Mouse (Mus musculus): ENCODE data around the gene Herc2. TPM values are rescaled to one million over a fixed set of nuclear protein-coding genes. Genes with fewer than 3 reads are reported as not detected.

Gene Herc2
- polyA plus RNA-seq, 3 experiments from 2014 or later = 17.6 to 34.1 (median 20.7) TPM

- ATAC-seq = no peak
Observed at GRCm38 (mm10) chr7:56202843-56203242, 152.8 kb downstream of the Herc2 start.

- no peak for ATAC-seq
Observed at GRCm38 (mm10) chr7:56203286-56203685, 153.3 kb downstream of the Herc2 start.

- no peak for ATAC-seq
Observed at GRCm38 (mm10) chr7:56204877-56205276, 154.9 kb downstream of the Herc2 start.

- ATAC-seq = no peak
Observed at GRCm38 (mm10) chr7:56220811-56221210, 170.8 kb downstream of the Herc2 start.

- no peak for ATAC-seq
Observed at GRCm38 (mm10) chr7:56235794-56236423, 185.9 kb downstream of the Herc2 start.

- no peak for ATAC-seq
Observed at GRCm38 (mm10) chr7:56236617-56237016, 186.6 kb downstream of the Herc2 start.

GRCm38 (mm10) chr7:56239543-56239942 lies 189.5 kb downstream of the Herc2 start, which contains the start of gene Oca2:
Gene Oca2 (plus strand): TSS chr7:56239760.
- no peak for ATAC-seq

- no peak for ATAC-seq
Observed at GRCm38 (mm10) chr7:56254568-56254967, 204.6 kb downstream of the Herc2 start.

GRCm38 (mm10) chr7:56257875-56258441 lies 208.0 kb downstream of the Herc2 start:
- no peak for ATAC-seq

GRCm38 (mm10) chr7:56277506-56277905 lies 227.5 kb downstream of the Herc2 start:
- ATAC-seq = no peak

Other genes starting within 250 kb of the Herc2 start
- 100 to 1,000 TPM in 1 of 3 experiments, 10 to 100 TPM in 2; 86.4 to 118 (median 99.8) TPM for gene Cyfip1, start 208.5 kb upstream of the Herc2 start, polyA plus RNA-seq (2017; shearing (Covaris generic))
- gene Nipa2, start 87.7 kb upstream of the Herc2 start, polyA plus RNA-seq (2017; shearing (Covaris generic)) = 10 to 100 TPM; 14.3 to 29.1 (median 17.8) TPM
- gene Nipa1, start 30.2 kb upstream of the Herc2 start, polyA plus RNA-seq (2017; shearing (Covaris generic)) = under 1 TPM in 2 of 3 experiments, not detected in 1; 0.22 to 0.36 TPM
- gene Oca2, start 189.6 kb downstream of the Herc2 start, polyA plus RNA-seq (2017; shearing (Covaris generic)) = not detected

Measured in inflammation-experienced regulatory T-cells, adult 6 months (primary cell).